22 mouse cellular contexts compared by ENCODE assay signal in genomic region chr11:119005547-119006275, GRCm38 (mm10). TPM values are rescaled to one million over a fixed set of nuclear protein-coding genes. Genes with fewer than 3 reads are reported as not detected.
"Had no signal": no experiment of that assay in that cellular context is flagged by ENCODE, and none has a peak within 500 bp of the region (broad histone marks: within the 10 kb centered on the region; RNA-seq: fewer than 3 reads in every experiment).

No protein-coding gene starts in this region.

- H3K4me2 ChIP-seq: limb, embryonic 12.5 days; liver, embryonic 13.5 days; lung, embryonic 15.5 days; neural tube, embryonic 12.5 days had no signal

- ATAC-seq: liver, postnatal 0 days had no signal

- H3K9me3 ChIP-seq: liver, embryonic 13.5 days; lung, embryonic 15.5 days had no signal

- H3K9ac ChIP-seq: limb, embryonic 12.5 days; liver, embryonic 13.5 days; liver, postnatal 0 days; lung, embryonic 15.5 days; neural tube, embryonic 12.5 days had no signal

- DNase-seq: kidney, adult 18-20 months; kidney, postnatal 10 days; kidney, postnatal 4 days; liver; liver, embryonic 13.5 days; liver, postnatal 0 days; lung, postnatal 14 days; midbrain, embryonic 14.5 days; retina, postnatal 1 day; right cerebral cortex, postnatal 14 days; thymus, postnatal 25 days had no signal

- H3K27me3 ChIP-seq: neural tube, embryonic 12.5 days had no signal

- H3K27ac ChIP-seq: layer of hippocampus, adult 2 months; limb, embryonic 12.5 days; liver, embryonic 13.5 days; lung, embryonic 15.5 days; macrophage; neural tube, embryonic 12.5 days had no signal

- H3K36me3 ChIP-seq: limb, embryonic 12.5 days; liver, embryonic 13.5 days; lung, embryonic 15.5 days; neural tube, embryonic 12.5 days had no signal

- H3K4me3 ChIP-seq: layer of hippocampus, adult 2 months; limb, embryonic 12.5 days; liver, embryonic 13.5 days; lung, embryonic 15.5 days; neural tube, embryonic 12.5 days had no signal

- H3K4me1 ChIP-seq: liver, embryonic 13.5 days; lung, embryonic 15.5 days; neural tube, embryonic 12.5 days had no signal

RNA-seq across cellular contexts. Expression of gene Enpp7, which starts 17.7 kb away (rescaled TPM):
- total RNA-seq: layer of hippocampus, adult 2 months; layer of hippocampus, postnatal 10 days; left cerebral cortex, postnatal 36 days; neutrophil, adult 5-6 weeks had no signal
- polyA plus RNA-seq: kidney, embryonic 14.5 days; limb, embryonic 12.5 days; liver, embryonic 13.5 days; liver, postnatal 0 days; lung, embryonic 15.5 days; macrophage; midbrain, embryonic 14.5 days; neural tube, embryonic 12.5 days; spleen, adult 2 months; stomach, embryonic 16.5 days had no signal
